Mouse (Mus musculus): ENCODE measurements around the gene Mark4.

GRCm38 (mm10) chr7:19426349-19426748, 32.3 kb downstream of the Mark4 start:
- TF ChIP-seq CTCF (IDR thresholded peaks at IDR 0.05; ENCODE audit: low read depth): no peak
- TF ChIP-seq EP300 (optimal IDR thresholded peaks at IDR 0.05): no peak

All from stomach, postnatal 0 days (tissue).